Mouse (Mus musculus) ES-E14 (cell line): ENCODE results near the gene Hipk2. TPM values are rescaled to one million over a fixed set of nuclear protein-coding genes. Genes with fewer than 3 reads are reported as not detected.

Source experiments
- DNase-seq: peaks from one replicate; pipeline ENCODE4 v3.0.0-alpha.2; 2013; ENCODE audit warnings: low read depth, low spot score
- H3K27ac ChIP-seq: 2 replicates; pipeline ENCODE4 v1.5.1; 2012; ENCODE audit warnings: low read depth, mild to moderate bottlenecking, low read length, moderate library complexity, mixed read lengths; ENCODE audit not compliant: poor library complexity, insufficient read depth, severe bottlenecking
- H3K36me3 ChIP-seq: 2 replicates; pipeline ENCODE4 v1.6.1; 2012; ENCODE audit warnings: mild to moderate bottlenecking, low read length, moderate library complexity, mixed read lengths; ENCODE audit not compliant: control insufficient read depth, poor library complexity, insufficient read depth, severe bottlenecking
- H3K4me1 ChIP-seq, 2 experiments: fragments of 150-350 bp in 1 of 2; sonication (generic) in 1 of 2; 2 replicates each; pipeline ENCODE4 v1.6.1; 2012; ENCODE audit warnings: low read length in 2 of 2, mild to moderate bottlenecking in 1 of 2, mixed read lengths in 1 of 2; ENCODE audit not compliant: control insufficient read depth in 2 of 2, insufficient read depth in 2 of 2, poor library complexity in 1 of 2
- H3K4me3 ChIP-seq, 2 experiments: fragments of 150-350 bp in 1 of 2; sonication (generic) in 1 of 2; 2 replicates each; pipeline ENCODE4 v1.5.1; 2012; ENCODE audit warnings: low read length in 2 of 2, low read depth in 1 of 2, mild to moderate bottlenecking in 1 of 2, mixed read lengths in 1 of 2; ENCODE audit not compliant: insufficient read depth in 1 of 2, poor library complexity in 1 of 2, severe bottlenecking in 1 of 2
- H3K9ac ChIP-seq: 2 replicates; pipeline ENCODE4 v1.6.1; 2012; ENCODE audit warnings: low read depth, mild to moderate bottlenecking, low read length, mixed read lengths; ENCODE audit not compliant: poor library complexity, insufficient read depth, severe bottlenecking
- H3K9me3 ChIP-seq: fragments of 150-350 bp; sonication (generic); 2 replicates; pipeline ENCODE4 v1.6.1; 2012; ENCODE audit warnings: low read depth, mild to moderate bottlenecking, low read length; ENCODE audit not compliant: control insufficient read depth, insufficient read depth
- CHD2 ChIP-seq: IDR thresholded peaks from 2 replicates; pipeline ENCODE4 v1.6.1; 2014; ENCODE audit warnings: mild to moderate bottlenecking, low read depth, low read length, inconsistent platforms
- HCFC1 ChIP-seq: IDR thresholded peaks from 2 replicates; pipeline ENCODE4 v1.6.1; 2012; ENCODE audit warnings: low read length, inconsistent platforms, borderline replicate concordance; ENCODE audit not compliant: insufficient read depth
- MAFK ChIP-seq: IDR thresholded peaks from 2 replicates; pipeline ENCODE4 v1.6.1; 2014; ENCODE audit warnings: mild to moderate bottlenecking, low read depth, low read length, inconsistent platforms; ENCODE audit not compliant: insufficient read depth
- ZC3H11A ChIP-seq: IDR thresholded peaks from 2 replicates; pipeline ENCODE4 v1.6.1; 2012; ENCODE audit warnings: low read depth, mild to moderate bottlenecking, inconsistent platforms, low read length, borderline replicate concordance
- ZNF384 ChIP-seq: IDR thresholded peaks from 2 replicates; pipeline ENCODE4 v1.6.1; 2012; ENCODE audit warnings: low read depth, low read length, inconsistent platforms
- in situ Hi-C, 2 experiments: fragments of 600-800 bp; cut with MboI; formaldehyde crosslinking; loops; one replicate each; pipeline ENCODE4 v1.15.1; 2025; ENCODE audit warnings: low sequenced_read_pairs in 2 of 2, inconsistent platforms in 1 of 2; ENCODE audit not compliant: unreplicated experiment in 2 of 2
- total RNA-seq: library from RNA; depleted of rRNA; stranded (reverse); fragments of 300-350 nt; gene quantifications from 2 replicates; pipeline ENCODE4 v1.2.3, GENCODE M21; 2012

Gene Hipk2
- total RNA-seq, 1 experiment, result 7.0 TPM

DNA sequence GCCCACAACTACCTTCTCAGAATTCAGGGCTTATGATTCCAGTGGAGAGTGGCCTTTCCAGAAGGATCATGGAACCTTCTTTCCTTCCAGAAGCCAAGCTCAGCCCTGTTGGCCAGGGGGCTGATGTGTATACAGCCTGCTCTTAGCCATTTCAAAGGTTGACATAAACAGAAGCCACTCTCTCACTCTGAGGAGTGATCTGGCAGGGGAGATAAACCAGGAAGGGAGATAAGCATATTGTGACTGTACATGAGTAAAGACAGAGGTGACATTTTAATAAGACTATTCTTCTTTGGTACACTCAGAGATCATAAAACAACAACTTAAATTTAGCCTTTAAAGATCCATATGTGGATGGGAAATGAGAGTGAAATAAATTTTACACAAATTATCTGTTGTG is 97.1 kb downstream of the Hipk2 start:
- no peaks in the 10 kb centered on the region for H3K9me3 ChIP-seq
- no peaks in the 10 kb centered on the region for H3K4me1 ChIP-seq
- H3K36me3 ChIP-seq, result no peaks in the 10 kb centered on the region; the same call in 1 of the 2 replicates
- H3K4me3 ChIP-seq, result no peak overlapping the region
- H3K9ac ChIP-seq, result no peak overlapping the region
- TF ChIP-seq CHD2, result no peak
- TF ChIP-seq ZNF384, result no peak
- TF ChIP-seq HCFC1, result no peak
- TF ChIP-seq ZC3H11A, result no peak
- no peak for TF ChIP-seq MAFK
- in situ Hi-C loops, result no loop called here
- DNase-seq, result no peak
- no peak overlapping the region for H3K27ac ChIP-seq

DNA sequence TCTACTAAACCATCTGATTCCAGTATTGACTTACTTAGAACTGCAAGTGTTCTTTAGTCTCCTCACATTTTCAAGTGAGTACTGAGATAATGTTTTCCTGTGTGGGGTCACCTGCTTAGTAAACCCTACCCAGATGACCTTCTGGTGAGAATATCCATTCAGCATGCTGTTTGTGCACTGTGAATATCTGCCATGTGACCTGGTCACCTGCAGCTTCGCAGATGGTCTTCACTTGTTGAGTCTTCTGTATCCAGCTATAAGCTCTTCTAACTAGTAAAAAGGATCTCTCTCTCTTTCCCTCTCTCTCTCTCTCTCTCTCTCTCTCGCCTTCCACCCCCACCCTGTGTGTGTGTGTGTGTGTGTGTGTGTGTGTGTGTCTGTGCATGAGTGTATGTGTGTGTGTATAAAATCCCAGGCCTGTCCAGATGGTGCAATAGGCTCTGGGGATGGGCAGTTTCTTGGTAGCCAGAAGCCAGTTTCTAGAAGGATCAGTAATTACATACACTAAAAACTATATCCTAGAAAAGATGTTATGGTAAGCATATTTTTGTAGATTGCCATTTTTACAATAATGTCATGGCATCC is 99.9 kb downstream of the Hipk2 start:
- H3K27ac ChIP-seq, result no peak overlapping the region
- H3K9ac ChIP-seq, result no peak overlapping the region
- H3K36me3 ChIP-seq, result no peaks in the 10 kb centered on the region
- TF ChIP-seq MAFK, result no peak
- no peak for TF ChIP-seq ZC3H11A
- in situ Hi-C loops, result no loop called here
- H3K4me1 ChIP-seq, result no peaks in the 10 kb centered on the region
- DNase-seq, result no peak
- H3K9me3 ChIP-seq, result no peaks in the 10 kb centered on the region
- no peak overlapping the region for H3K4me3 ChIP-seq

GRCm38 (mm10) chr6:38772836-38773518 is 103.0 kb downstream of the Hipk2 start:
- no peak overlapping the region for H3K9ac ChIP-seq
- H3K36me3 ChIP-seq, result no peaks in the 10 kb centered on the region
- H3K9me3 ChIP-seq, result no peaks in the 10 kb centered on the region
- DNase-seq, result no peak
- TF ChIP-seq ZNF384 (no peak), ZC3H11A (no peak), CHD2 (no peak), MAFK (no peak)
- H3K4me1 ChIP-seq, result no peaks in the 10 kb centered on the region
- in situ Hi-C loops, result no loop called here
- no peak overlapping the region for H3K27ac ChIP-seq
- no peak overlapping the region for H3K4me3 ChIP-seq

DNA sequence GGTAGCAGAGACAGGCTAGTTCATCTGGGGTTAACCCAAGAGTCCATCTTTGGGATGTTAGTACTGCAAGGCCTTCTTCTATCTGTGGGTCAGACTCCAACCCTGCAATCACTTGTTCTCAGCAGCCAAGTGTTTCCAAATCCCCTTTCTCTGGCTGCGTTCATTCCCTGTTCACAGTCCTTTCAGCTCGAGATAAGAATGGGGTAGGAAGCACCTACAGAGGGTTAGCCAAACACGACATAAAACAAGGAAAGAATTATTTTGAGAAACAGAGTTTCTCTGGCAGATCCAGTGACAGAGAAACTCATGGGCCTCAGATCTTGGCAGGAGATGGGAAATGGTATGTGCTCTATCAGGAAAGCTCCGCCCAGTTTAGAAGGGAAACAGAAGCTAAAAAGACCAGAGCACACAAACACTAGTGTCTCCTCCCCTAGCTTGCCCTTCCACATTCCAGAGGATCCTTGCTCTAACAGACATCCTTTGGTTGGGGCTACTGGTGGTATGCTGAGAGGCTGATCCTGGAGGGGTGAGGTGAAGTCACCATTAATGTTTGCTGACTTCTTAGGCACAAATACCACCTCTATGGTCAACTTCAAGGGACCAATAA is 104.8 kb downstream of the Hipk2 start:
- H3K9me3 ChIP-seq, result no peaks in the 10 kb centered on the region
- H3K4me1 ChIP-seq, result no peaks in the 10 kb centered on the region
- no peak overlapping the region for H3K9ac ChIP-seq
- no peaks in the 10 kb centered on the region for H3K36me3 ChIP-seq
- H3K27ac ChIP-seq, result no peak overlapping the region
- H3K4me3 ChIP-seq, result no peak overlapping the region
- in situ Hi-C loops, result no loop called here
- TF ChIP-seq ZC3H11A, result no peak
- TF ChIP-seq MAFK, result no peak
- no peak for TF ChIP-seq HCFC1
- no peak for TF ChIP-seq CHD2
- TF ChIP-seq ZNF384, result no peak
- no peak for DNase-seq

DNA sequence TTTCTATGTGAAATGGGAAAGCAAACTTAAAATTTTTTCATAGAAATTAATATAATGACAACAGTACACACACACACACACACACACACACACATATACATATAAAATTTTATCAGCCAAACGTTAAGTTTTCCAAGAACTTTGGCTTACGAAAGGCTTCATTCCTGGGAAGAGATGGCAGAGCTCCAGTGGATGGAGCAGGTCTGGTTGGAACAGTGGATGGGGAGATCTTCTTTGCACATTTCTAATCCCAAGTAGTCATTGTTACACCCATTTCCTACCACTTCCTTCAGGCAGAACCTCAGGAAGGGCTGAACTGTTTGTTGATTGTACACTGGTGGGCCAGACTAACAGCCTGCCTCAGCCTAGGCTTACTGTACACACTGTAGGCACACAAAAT is 106.3 kb downstream of the Hipk2 start:
- no peak for DNase-seq
- in situ Hi-C loops, result no loop called here

More for the DNA sequence above, 106.3 kb downstream of the Hipk2 start:
- Histone ChIP-seq H3K4me1 (no peaks in the 10 kb centered on the region), H3K9ac (no peak overlapping the region), H3K27ac (no peak overlapping the region), H3K9me3 (no peaks in the 10 kb centered on the region), H3K4me3 (no peak overlapping the region), H3K36me3 (no peaks in the 10 kb centered on the region)
- no peak for TF ChIP-seq ZNF384
- TF ChIP-seq ZC3H11A, result no peak
- TF ChIP-seq HCFC1, result no peak
- no peak for TF ChIP-seq CHD2
- no peak for TF ChIP-seq MAFK
